Comparison of ENCODE assay signal across 11 mouse cellular contexts in genomic region chr10:127094382-127094802, GRCm38 (mm10). TPM values are rescaled to one million over a fixed set of nuclear protein-coding genes. Genes with fewer than 3 reads are reported as not detected.
DNase-seq lines count a peak whose midpoint lies in the region; ATAC-seq and TF ChIP-seq lines count a peak whose summit lies in the region.
"Had no signal": no experiment of that assay in that cellular context is flagged by ENCODE, and none has a peak within 500 bp of the region (broad histone marks: within the 10 kb centered on the region; RNA-seq: fewer than 3 reads in every experiment).

No protein-coding gene starts in this region.

- no peak overlapping the region for H3K4me3 ChIP-seq in heart, embryonic 15.5 days
- no peak overlapping the region for H3K4me3 ChIP-seq in lung, embryonic 14.5 days (ENCODE audit: low read depth, low read length)
- no peak overlapping the region for H3K4me3 ChIP-seq in stomach, postnatal 0 days (ENCODE audit: low read depth, low read length)
- H3K4me3 ChIP-seq: limb, embryonic 12.5 days had no signal

- intact Hi-C loops in left cerebral cortex, postnatal 4 days (cut with DNase I) = no loop called here

- no peak for TF ChIP-seq CTCF in lung, embryonic 14.5 days (IDR thresholded peaks at IDR 0.05; ENCODE audit: low read depth)
- TF ChIP-seq CTCF in stomach, postnatal 0 days (IDR thresholded peaks at IDR 0.05; ENCODE audit: low read depth) = no peak

- peaks cover 16% of the 10 kb centered on the region; the same call in 1 of the 2 replicates for H3K36me3 ChIP-seq in heart, embryonic 15.5 days
- H3K36me3 ChIP-seq in lung, embryonic 14.5 days (ENCODE audit: insufficient read depth) = peaks cover 34% of the 10 kb centered on the region
- H3K36me3 ChIP-seq in stomach, postnatal 0 days (ENCODE audit: control insufficient read depth, insufficient read depth, low read length) = peaks cover 16% of the 10 kb centered on the region; the same call in 1 of the 2 replicates

- 19% methylated on average over 6 of the region's 7 CpGs for WGBS in heart, embryonic 15.5 days
- 32% methylated on average over 7 of the region's 7 CpGs for WGBS in lung, embryonic 14.5 days
- WGBS in stomach, postnatal 0 days = 14% methylated on average over 7 of the region's 7 CpGs

- DNase-seq in heart, adult 18-20 months = no peak
- DNase-seq in right cerebral cortex, postnatal 10 days (ENCODE audit: low spot score in 2 of 2) = peak; percentile 56 to 78
- no peak for DNase-seq in right cerebral cortex, postnatal 14 days
- DNase-seq in lung, embryonic 14.5 days = peak; percentile 84
- peak; percentile 72 for DNase-seq in stomach, postnatal 0 days (ENCODE audit: low spot score)
- DNase-seq in adrenal gland, postnatal 14 days = no peak
- no peak for DNase-seq in left cerebral cortex, postnatal 4 days
- DNase-seq: kidney, postnatal 25 days; right cerebral cortex, postnatal 4 days had no signal

- no peak overlapping the region for H3K4me2 ChIP-seq in heart, embryonic 15.5 days
- H3K4me2 ChIP-seq in lung, embryonic 14.5 days = peak overlapping the region; percentile 25; the same call in 1 of the 2 replicates
- no peak overlapping the region for H3K4me2 ChIP-seq in stomach, postnatal 0 days (replicated peaks; ENCODE audit: low read depth)
- H3K4me2 ChIP-seq: limb, embryonic 12.5 days had no signal

- no peak for TF ChIP-seq EP300 in stomach, postnatal 0 days (optimal IDR thresholded peaks at IDR 0.05)

- H3K9ac ChIP-seq in heart, embryonic 15.5 days = no peak overlapping the region
- H3K9ac ChIP-seq in lung, embryonic 14.5 days = no peak overlapping the region
- no peak overlapping the region for H3K9ac ChIP-seq in stomach, postnatal 0 days (ENCODE audit: low read length)
- H3K9ac ChIP-seq: limb, embryonic 12.5 days had no signal

- ATAC-seq in heart, embryonic 15.5 days (replicated peaks; ENCODE audit: insufficient number of reproducible peaks, insufficient read depth, low FRiP score, low read depth) = peak; percentile 6; the same call in 1 of the 2 replicates
- ATAC-seq in lung, embryonic 14.5 days (ENCODE audit: insufficient read depth) = peak; percentile 73
- peak; percentile 53 for ATAC-seq in stomach, postnatal 0 days (ENCODE audit: low FRiP score, low TSS enrichment)

- H3K4me1 ChIP-seq in heart, embryonic 15.5 days (replicated peaks) = peaks cover 28% of the 10 kb centered on the region
- peaks cover 20% of the 10 kb centered on the region for H3K4me1 ChIP-seq in lung, embryonic 14.5 days (ENCODE audit: insufficient read depth)
- H3K4me1 ChIP-seq in stomach, postnatal 0 days (replicated peaks; ENCODE audit: control insufficient read depth, insufficient read depth) = 0 out of 2 replicates have a peak, but pooled peaks cover 7% of the 10 kb centered on the region

- H3K27ac ChIP-seq in heart, embryonic 15.5 days = no peak overlapping the region
- H3K27ac ChIP-seq in lung, embryonic 14.5 days (ENCODE audit: low read depth) = peak overlapping the region; percentile 82
- H3K27ac ChIP-seq in stomach, postnatal 0 days (replicated peaks) = no peak overlapping the region
- H3K27ac ChIP-seq: limb, embryonic 12.5 days had no signal

- no peaks in the 10 kb centered on the region for H3K9me3 ChIP-seq in heart, embryonic 15.5 days (replicated peaks)
- H3K9me3 ChIP-seq in lung, embryonic 14.5 days (ENCODE audit: low read depth, low read length) = no peaks in the 10 kb centered on the region
- no peaks in the 10 kb centered on the region for H3K9me3 ChIP-seq in stomach, postnatal 0 days (ENCODE audit: control insufficient read depth, low read length)
- H3K9me3 ChIP-seq: limb, embryonic 12.5 days had no signal

- peaks cover 46% of the 10 kb centered on the region for H3K27me3 ChIP-seq in heart, embryonic 15.5 days
- H3K27me3 ChIP-seq in lung, embryonic 14.5 days (ENCODE audit: insufficient read depth, low read length) = peaks cover 35% of the 10 kb centered on the region
- H3K27me3 ChIP-seq in stomach, postnatal 0 days (ENCODE audit: control insufficient read depth, insufficient read depth, low read length) = peaks cover 5% of the 10 kb centered on the region; the same call in 1 of the 2 replicates

RNA-seq across cellular contexts. Expression of gene Agap2, which starts 19.3 kb away (rescaled TPM):
- polyA plus RNA-seq in heart, embryonic 15.5 days (2015; fragmentation: Nextera tagmentation; extraction: Ambion mirVana) = 0.62 TPM in 1 of 2 replicates, not detected in the other
- 1 to 10 TPM; 4.2 to 6.1 TPM for total RNA-seq in heart, adult 18-20 months (2021)
- 0.07 and 0.11 TPM in 2 replicates for polyA plus RNA-seq in lung, embryonic 14.5 days (2014; fragmentation: Nextera tagmentation; extraction: Ambion mirVana)
- 0.04 and 0.08 TPM in 2 replicates for polyA plus RNA-seq in stomach, postnatal 0 days (2015; fragmentation: Nextera tagmentation; extraction: Ambion mirVana)
- 6.9 and 14.3 TPM in 2 replicates for total RNA-seq in adrenal gland, postnatal 14 days (2021)
- 100 to 1,000 TPM; 384 to 394 TPM for total RNA-seq in left cerebral cortex, postnatal 4 days (2021)
- polyA plus RNA-seq: limb, embryonic 12.5 days had no signal

RNA-seq across cellular contexts. Expression of gene Tspan31, which starts 24.3 kb away (rescaled TPM):
- polyA plus RNA-seq in heart, embryonic 15.5 days (2015; fragmentation: Nextera tagmentation; extraction: Ambion mirVana) = 100 and 119 TPM in 2 replicates
- 10 to 100 TPM; 44.7 to 47.4 TPM for total RNA-seq in heart, adult 18-20 months (2021)
- polyA plus RNA-seq in lung, embryonic 14.5 days (2014; fragmentation: Nextera tagmentation; extraction: Ambion mirVana) = 120 and 130 TPM in 2 replicates
- 82.8 and 87.7 TPM in 2 replicates for polyA plus RNA-seq in stomach, postnatal 0 days (2015; fragmentation: Nextera tagmentation; extraction: Ambion mirVana)
- total RNA-seq in adrenal gland, postnatal 14 days (2021) = 76.3 and 96.5 TPM in 2 replicates
- total RNA-seq in left cerebral cortex, postnatal 4 days (2021) = 10 to 100 TPM; 49.9 to 54.4 TPM

RNA-seq across cellular contexts. Expression of gene Os9, which starts 26.5 kb away (rescaled TPM):
- 48.5 and 61.8 TPM in 2 replicates for polyA plus RNA-seq in heart, embryonic 15.5 days (2015; fragmentation: Nextera tagmentation; extraction: Ambion mirVana)
- 10 to 100 TPM; 23.2 to 28.8 TPM for total RNA-seq in heart, adult 18-20 months (2021)
- 53.8 and 56.8 TPM in 2 replicates for polyA plus RNA-seq in lung, embryonic 14.5 days (2014; fragmentation: Nextera tagmentation; extraction: Ambion mirVana)
- 81.9 and 82.0 TPM in 2 replicates for polyA plus RNA-seq in stomach, postnatal 0 days (2015; fragmentation: Nextera tagmentation; extraction: Ambion mirVana)
- total RNA-seq in adrenal gland, postnatal 14 days (2021) = 97.9 and 108 TPM in 2 replicates
- total RNA-seq in left cerebral cortex, postnatal 4 days (2021) = 10 to 100 TPM; 86.3 to 90.7 TPM

RNA-seq across cellular contexts. Expression of gene Cdk4, which starts 31.1 kb away (rescaled TPM):
- 718 and 864 TPM in 2 replicates for polyA plus RNA-seq in heart, embryonic 15.5 days (2015; fragmentation: Nextera tagmentation; extraction: Ambion mirVana)
- total RNA-seq in heart, adult 18-20 months (2021) = 10 to 100 TPM; 81.5 to 84.1 TPM
- polyA plus RNA-seq in lung, embryonic 14.5 days (2014; fragmentation: Nextera tagmentation; extraction: Ambion mirVana) = 2,143 and 2,245 TPM in 2 replicates
- 469 and 472 TPM in 2 replicates for polyA plus RNA-seq in stomach, postnatal 0 days (2015; fragmentation: Nextera tagmentation; extraction: Ambion mirVana)
- 242 and 253 TPM in 2 replicates for total RNA-seq in adrenal gland, postnatal 14 days (2021)
- total RNA-seq in left cerebral cortex, postnatal 4 days (2021) = 100 to 1,000 TPM; 211 to 221 TPM

RNA-seq across cellular contexts. Expression of gene March9, which starts 34.4 kb away (rescaled TPM):
- polyA plus RNA-seq in heart, embryonic 15.5 days (2015; fragmentation: Nextera tagmentation; extraction: Ambion mirVana) = 0.13 and 0.25 TPM in 2 replicates
- total RNA-seq in heart, adult 18-20 months (2021) = 1 to 10 TPM; 2.9 to 3.5 TPM
- 0.99 and 1.5 TPM in 2 replicates for polyA plus RNA-seq in lung, embryonic 14.5 days (2014; fragmentation: Nextera tagmentation; extraction: Ambion mirVana)
- 0.75 and 0.81 TPM in 2 replicates for polyA plus RNA-seq in stomach, postnatal 0 days (2015; fragmentation: Nextera tagmentation; extraction: Ambion mirVana)
- 6.2 and 8.0 TPM in 2 replicates for total RNA-seq in adrenal gland, postnatal 14 days (2021)
- total RNA-seq in left cerebral cortex, postnatal 4 days (2021) = 10 to 100 TPM; 75.1 to 76.5 TPM

Comparison
In these comparisons a context has a peak if more than half of its experiments do, and no peak if none do; other contexts are left out.
1. DNase-seq: peak in right cerebral cortex, postnatal 10 days (2 of 2), lung, embryonic 14.5 days (single experiment) and stomach, postnatal 0 days (single experiment); none in heart, adult 18-20 months (0 of 2), right cerebral cortex, postnatal 14 days (single experiment), adrenal gland, postnatal 14 days (single experiment) and left cerebral cortex, postnatal 4 days (single experiment).
2. ATAC-seq: peak in every context shown above with its lines; median percentile 73 in lung, embryonic 14.5 days; 53 in stomach, postnatal 0 days; 6 in heart, embryonic 15.5 days.
3. RNA of gene Agap2, which starts 19.3 kb away (total RNA-seq): 384 to 394 TPM in left cerebral cortex, postnatal 4 days; 6.9 to 14.3 TPM in adrenal gland, postnatal 14 days and 4.2 to 6.1 TPM in heart, adult 18-20 months; every median in the first group is over 10 times any median in the second.